Mouse (Mus musculus) heart, embryonic 11.5 days (tissue): Measurements from ENCODE around the gene Klc1. TPM values are rescaled to one million over a fixed set of nuclear protein-coding genes. Genes with fewer than 3 reads are reported as not detected.

ENCODE experiments used
- ATAC-seq: fragments of 200-750 bp; cut with Nextera tagmentation; replicated peaks from 2 replicates; pipeline ENCODE4 v1.8.0; 2017; ENCODE audit warnings: moderate library complexity; ENCODE audit not compliant: insufficient number of reproducible peaks, low FRiP score, low TSS enrichment
- H3K27ac ChIP-seq: fragments of 300-500 bp; sonication (generic); 2 replicates; pipeline ENCODE4 v1.5.1; 2014; ENCODE audit warnings: mild to moderate bottlenecking, low read depth, low read length
- H3K27me3 ChIP-seq: fragments of 300-500 bp; sonication (generic); 2 replicates; pipeline ENCODE4 v1.6.1; 2014; ENCODE audit warnings: mild to moderate bottlenecking, low read length, mixed read lengths; ENCODE audit not compliant: control insufficient read depth, insufficient read depth
- H3K36me3 ChIP-seq: fragments of 300-500 bp; sonication (generic); 2 replicates; pipeline ENCODE4 v1.6.1; 2014; ENCODE audit warnings: mild to moderate bottlenecking, low read length, moderate library complexity, mixed read lengths; ENCODE audit not compliant: control insufficient read depth, insufficient read depth
- H3K4me1 ChIP-seq: fragments of 300-500 bp; sonication (generic); 2 replicates; pipeline ENCODE4 v1.6.1; 2014; ENCODE audit warnings: low read length; ENCODE audit not compliant: control insufficient read depth, insufficient read depth
- H3K4me2 ChIP-seq: fragments of 300-500 bp; sonication (generic); 2 replicates; pipeline ENCODE4 v1.6.1; 2014; ENCODE audit warnings: mild to moderate bottlenecking, moderate library complexity
- H3K4me3 ChIP-seq: fragments of 300-500 bp; sonication (generic); 2 replicates; pipeline ENCODE4 v1.5.1; 2014; ENCODE audit warnings: low read depth, low read length
- H3K9ac ChIP-seq: fragments of 300-500 bp; sonication (generic); 2 replicates; pipeline ENCODE4 v1.6.1; 2014; ENCODE audit warnings: mild to moderate bottlenecking, low read depth, low read length, moderate library complexity
- H3K9me3 ChIP-seq: fragments of 300-500 bp; sonication (generic); replicated peaks from 2 replicates; pipeline ENCODE4 v1.6.1; 2016; ENCODE audit warnings: low read length; ENCODE audit not compliant: control insufficient read depth
- WGBS: fragments of 180-500 bp; shearing (Covaris S2); extraction: QIAGEN DNeasy Blood & Tissue Kit; methylation state at CpG from one replicate; pipeline ENCODE4 v1.1.7; 2014; ENCODE audit not compliant: insufficient replicate concordance; 5-methylcytosine and 5-hydroxymethylcytosine counted together
- polyA plus RNA-seq: library from polyadenylated mRNA; unstranded; fragments of >200 nt; fragmentation: Nextera tagmentation; extraction: Ambion mirVana; gene quantifications from 2 replicates; pipeline ENCODE4 v1.2.1, GENCODE M21; 2014

The Klc1 gene
- polyA plus RNA-seq, 1 experiment from 2014 or later = 94.9 TPM

- Histone ChIP-seq H3K9ac (no peak overlapping the region), H3K4me1 (peaks cover 14% of the 10 kb centered on the region), H3K27me3 (no peaks in the 10 kb centered on the region), H3K27ac (no peak overlapping the region), H3K9me3 (no peaks in the 10 kb centered on the region), H3K4me3 (no peak overlapping the region), H3K36me3 (no peaks in the 10 kb centered on the region), H3K4me2 (no peak overlapping the region)
- no peak for ATAC-seq
- 86% methylated on average over 3 of the region's 3 CpGs for WGBS
These were observed 7.9 kb upstream of the Klc1 start for GRCm38 (mm10) chr12:111750739-111751138.

GRCm38 (mm10) chr12:111752491-111752890, 6.2 kb upstream of the Klc1 start:
- ATAC-seq = no peak
- no peak overlapping the region for H3K4me3 ChIP-seq
- no peak overlapping the region for H3K4me2 ChIP-seq
- no peaks in the 10 kb centered on the region for H3K36me3 ChIP-seq
- 88% methylated on average over 6 of the region's 6 CpGs for WGBS
- peaks cover 5% of the 10 kb centered on the region; the same call in 1 of the 2 replicates for H3K4me1 ChIP-seq
- H3K9ac ChIP-seq = no peak overlapping the region
- H3K9me3 ChIP-seq = no peaks in the 10 kb centered on the region
- H3K27ac ChIP-seq = no peak overlapping the region
- H3K27me3 ChIP-seq = no peaks in the 10 kb centered on the region

- Histone ChIP-seq H3K27ac (no peak overlapping the region), H3K36me3 (no peaks in the 10 kb centered on the region), H3K4me1 (peaks cover 9% of the 10 kb centered on the region; the same call in 1 of the 2 replicates), H3K27me3 (no peaks in the 10 kb centered on the region), H3K4me2 (peak overlapping the region; percentile 18; the same call in 1 of the 2 replicates), H3K9ac (no peak overlapping the region), H3K9me3 (no peaks in the 10 kb centered on the region), H3K4me3 (no peak overlapping the region)
- ATAC-seq = no peak
- WGBS = 47% methylated on average over 9 of the region's 9 CpGs
These were observed 5.3 kb upstream of the Klc1 start for GRCm38 (mm10) chr12:111753347-111753746.

GRCm38 (mm10) chr12:111754710-111755109, 3.9 kb upstream of the Klc1 start:
- Histone ChIP-seq H3K9ac (no peak overlapping the region), H3K4me1 (peaks cover 11% of the 10 kb centered on the region; the same call in 1 of the 2 replicates), H3K36me3 (no peaks in the 10 kb centered on the region), H3K9me3 (no peaks in the 10 kb centered on the region), H3K4me2 (no peak overlapping the region), H3K27ac (no peak overlapping the region), H3K27me3 (no peaks in the 10 kb centered on the region), H3K4me3 (no peak overlapping the region)
- ATAC-seq = no peak

GRCm38 (mm10) chr12:111755231-111755630, 3.4 kb upstream of the Klc1 start:
- 49% methylated on average over 2 of the region's 2 CpGs for WGBS
- H3K36me3 ChIP-seq = no peaks in the 10 kb centered on the region
- no peaks in the 10 kb centered on the region for H3K9me3 ChIP-seq
- no peak overlapping the region for H3K4me2 ChIP-seq
- H3K4me3 ChIP-seq = no peak overlapping the region
- no peak overlapping the region for H3K27ac ChIP-seq
- H3K4me1 ChIP-seq = peaks cover 14% of the 10 kb centered on the region
- no peak for ATAC-seq
- no peak overlapping the region for H3K9ac ChIP-seq
- no peaks in the 10 kb centered on the region for H3K27me3 ChIP-seq

GRCm38 (mm10) chr12:111756082-111756697, 2.5 kb upstream of the Klc1 start:
- Histone ChIP-seq H3K9me3 (no peaks in the 10 kb centered on the region), H3K27me3 (no peaks in the 10 kb centered on the region), H3K4me1 (peaks cover 19% of the 10 kb centered on the region), H3K36me3 (no peaks in the 10 kb centered on the region), H3K4me2 (no peak overlapping the region), H3K9ac (no peak overlapping the region), H3K4me3 (no peak overlapping the region), H3K27ac (no peak overlapping the region)
- WGBS = 65% methylated on average over 4 of the region's 4 CpGs
- no peak for ATAC-seq

GRCm38 (mm10) chr12:111756698-111757082, 2.0 kb upstream of the Klc1 start:
- no peak for ATAC-seq
- Histone ChIP-seq H3K9ac (no peak overlapping the region), H3K27me3 (no peaks in the 10 kb centered on the region), H3K36me3 (no peaks in the 10 kb centered on the region), H3K27ac (no peak overlapping the region), H3K4me2 (no peak overlapping the region), H3K4me1 (peaks cover 19% of the 10 kb centered on the region), H3K9me3 (no peaks in the 10 kb centered on the region), H3K4me3 (no peak overlapping the region)
- 22% methylated on average over 5 of the region's 5 CpGs for WGBS

- Histone ChIP-seq H3K36me3 (no peaks in the 10 kb centered on the region), H3K9me3 (no peaks in the 10 kb centered on the region), H3K4me1 (peaks cover 19% of the 10 kb centered on the region), H3K4me2 (peak overlapping the region; percentile 99), H3K27me3 (no peaks in the 10 kb centered on the region), H3K9ac (peak overlapping the region; percentile 93), H3K27ac (no peak overlapping the region), H3K4me3 (peak overlapping the region; percentile 95)
- ATAC-seq = no peak
- 51% methylated on average over 10 of the region's 10 CpGs for WGBS
These were observed 906 bp upstream of the Klc1 start for GRCm38 (mm10) chr12:111757561-111758325.
